Mouse (Mus musculus): ENCODE results near the gene St6gal1.

GRCm38 (mm10) chr16:23215241-23215900 lies 9.2 kb upstream of the St6gal1 start:
- TF ChIP-seq TCF3 (IDR thresholded peaks at IDR 0.05; ENCODE audit: insufficient read length, low read depth) = no peak
- no peak for TF ChIP-seq POLR2A (IDR thresholded peaks at IDR 0.05; ENCODE audit: insufficient read length, low read depth)
- no peak for TF ChIP-seq USF1 (IDR thresholded peaks at IDR 0.05; ENCODE audit: low read depth)
- no peak for TF ChIP-seq POLR2AphosphoS2 (IDR thresholded peaks at IDR 0.05; ENCODE audit: insufficient read length, low read depth)
- no peak for TF ChIP-seq MAX (IDR thresholded peaks at IDR 0.05; ENCODE audit: low read depth)
- TF ChIP-seq MYOG (IDR thresholded peaks at IDR 0.05; ENCODE audit: control insufficient read depth in 1 of 3, insufficient read depth in 1 of 3, insufficient read length in 2 of 3, low read depth in 2 of 3) = no peak
- no peak for TF ChIP-seq MYOD1 (IDR thresholded peaks at IDR 0.05; ENCODE audit: control insufficient read depth in 1 of 3, insufficient read length in 2 of 3, low read depth in 2 of 3)
- TF ChIP-seq E2F4 (IDR thresholded peaks at IDR 0.05; ENCODE audit: insufficient read depth) = no peak
- TF ChIP-seq REST (IDR thresholded peaks at IDR 0.05; ENCODE audit: insufficient read depth, insufficient read length) = no peak
- no peak for TF ChIP-seq CEBPB (IDR thresholded peaks at IDR 0.05; ENCODE audit: insufficient read depth, poor library complexity, severe bottlenecking)
